Mouse (Mus musculus) frontal cortex, adult (tissue): ENCODE results near the gene Fbxl13.

ENCODE experiments used
- ATAC-seq: cut with Nextera tagmentation; 2 replicates; pipeline ENCODE4 v1.9.2; 2017; ENCODE audit warnings: mild to moderate bottlenecking, moderate library complexity, mixed read lengths; ENCODE audit not compliant: low TSS enrichment

The Fbxl13 gene

GRCm38 (mm10) chr5:21486798-21487197, 158.6 kb downstream of the Fbxl13 start:
- ATAC-seq, result no peak

GRCm38 (mm10) chr5:21485197-21485829, 160.1 kb downstream of the Fbxl13 start:
- ATAC-seq, result peak; percentile 78; the same call in 1 of the 2 replicates

- no peak for ATAC-seq
These were observed 162.2 kb downstream of the Fbxl13 start for GRCm38 (mm10) chr5:21483275-21483674.

- no peak for ATAC-seq
These were observed 162.8 kb downstream of the Fbxl13 start for GRCm38 (mm10) chr5:21482446-21483222.

GRCm38 (mm10) chr5:21481521-21481920, 163.9 kb downstream of the Fbxl13 start:
- ATAC-seq, result no peak

GRCm38 (mm10) chr5:21479746-21480145, 165.7 kb downstream of the Fbxl13 start:
- peak; percentile 45; the same call in 1 of the 2 replicates for ATAC-seq

- peak; percentile 83 for ATAC-seq
These were observed 167.0 kb downstream of the Fbxl13 start for GRCm38 (mm10) chr5:21478428-21478827.

GRCm38 (mm10) chr5:21468100-21468499, 177.3 kb downstream of the Fbxl13 start:
- ATAC-seq, result peak; percentile 57; the same call in 1 of the 2 replicates

- ATAC-seq, result no peak
These were observed 178.0 kb downstream of the Fbxl13 start for GRCm38 (mm10) chr5:21467387-21467786.

GRCm38 (mm10) chr5:21440833-21441530, 204.5 kb downstream of the Fbxl13 start:
- no peak for ATAC-seq

GRCm38 (mm10) chr5:21439446-21440110, 205.9 kb downstream of the Fbxl13 start:
- no peak for ATAC-seq

- ATAC-seq, result no peak
These were observed 207.0 kb downstream of the Fbxl13 start for GRCm38 (mm10) chr5:21438428-21438827.

GRCm38 (mm10) chr5:21436471-21436975, 208.9 kb downstream of the Fbxl13 start:
- ATAC-seq, result no peak

- peak; percentile 72 for ATAC-seq
These were observed 211.1 kb downstream of the Fbxl13 start for GRCm38 (mm10) chr5:21434148-21434929.
